Mouse (Mus musculus) heart, postnatal 14 days (tissue): Measurements from ENCODE around the gene Kif1a. TPM values are rescaled to one million over a fixed set of nuclear protein-coding genes. Genes with fewer than 3 reads are reported as not detected.
A peak's percentile ranks its signal among the peaks of the same experiment; 100 is the strongest.

Source experiments
- DNase-seq, 2 experiments: peaks; one replicate each; pipeline ENCODE4 v3.0.0; 2021 to 2022
- intact Hi-C: fragments of 180-260 bp; cut with DNase I; formaldehyde crosslinking; loops from one replicate; pipeline ENCODE4 v1.15.1; 2025
- total RNA-seq, 2 experiments: library from RNA; stranded (reverse); gene quantifications; 2 replicates each; pipeline ENCODE4 v1.2.3; 2021

Gene Kif1a
- total RNA-seq, 2 experiments from 2014 or later, result 1.7 to 2.6 TPM

- DNase-seq, result peak; percentile 9 to 21
- intact Hi-C loops, result no loop called here
Observed at GRCm38 (mm10) chr1:93100576-93101491, 917 bp downstream of the Kif1a start.

DNA sequence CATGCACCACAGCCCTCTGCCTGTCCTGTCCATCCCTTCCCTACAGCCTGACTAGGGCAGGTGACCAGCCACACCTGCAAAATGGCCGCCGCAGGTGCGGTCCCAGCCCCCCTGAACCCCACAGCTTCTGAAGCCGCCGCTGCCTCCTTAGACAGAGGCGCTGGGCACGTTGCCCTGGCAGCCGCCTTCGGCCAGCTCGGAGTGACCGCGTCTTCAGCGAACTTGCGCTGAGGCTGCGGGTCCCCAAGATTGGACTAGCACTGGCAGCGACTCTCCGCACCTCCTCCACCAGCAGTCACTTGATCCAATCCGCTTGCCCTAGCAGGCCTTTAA is 1.5 kb downstream of the Kif1a start:
- DNase-seq, result peak; percentile 9 to 37
- intact Hi-C loops, result no loop called here

DNA sequence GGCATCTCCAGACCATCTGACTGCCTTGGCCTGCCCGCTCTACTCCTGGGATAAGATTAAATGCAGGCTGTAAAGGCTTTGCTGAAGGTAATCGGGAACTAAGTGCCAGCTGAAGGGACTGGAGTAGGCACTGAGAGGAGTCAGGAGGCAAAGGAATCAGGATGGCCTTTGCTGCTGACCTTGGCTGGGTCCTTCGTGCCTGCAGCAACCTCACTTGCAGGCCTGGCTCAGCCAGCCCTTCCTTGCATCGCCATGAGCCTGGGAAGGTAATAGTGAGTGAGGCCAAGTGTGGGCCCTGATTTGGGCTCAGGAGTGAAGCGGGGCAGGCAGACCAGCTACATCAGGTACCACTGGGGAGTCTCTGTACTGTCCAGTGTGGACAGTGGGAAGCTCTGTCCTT is 2.8 kb downstream of the Kif1a start:
- intact Hi-C loops, result loop anchor here (2.0 kb wide), 1 partner anchor 20 kb away; no protein-coding TSS in a partner anchor
- no peak for DNase-seq

DNA sequence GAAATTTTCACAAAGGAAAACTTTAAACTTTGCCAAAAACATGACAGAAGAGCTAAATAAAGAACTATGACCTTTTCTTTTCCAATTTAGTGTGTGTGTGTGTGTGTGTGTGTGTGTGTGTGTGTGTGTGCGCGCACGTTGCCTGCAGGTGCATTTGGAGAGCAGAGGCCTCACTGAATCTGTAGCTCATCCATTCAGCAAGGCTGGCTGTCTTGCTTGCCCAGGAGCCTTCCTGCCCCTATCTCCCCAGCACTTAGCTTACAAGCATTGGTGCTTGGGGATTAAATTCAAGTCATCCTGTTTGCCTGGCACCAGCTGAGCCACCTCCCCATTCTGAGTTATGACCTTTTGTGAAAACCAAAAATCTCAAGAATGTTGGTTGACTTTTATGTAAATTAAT is 9.2 kb downstream of the Kif1a start:
- intact Hi-C loops, result no loop called here
- no peak for DNase-seq

- peak; percentile 44 to 60 for DNase-seq
- intact Hi-C loops, result no loop called here
Observed at GRCm38 (mm10) chr1:93085136-93085535, 16.6 kb downstream of the Kif1a start.

DNA sequence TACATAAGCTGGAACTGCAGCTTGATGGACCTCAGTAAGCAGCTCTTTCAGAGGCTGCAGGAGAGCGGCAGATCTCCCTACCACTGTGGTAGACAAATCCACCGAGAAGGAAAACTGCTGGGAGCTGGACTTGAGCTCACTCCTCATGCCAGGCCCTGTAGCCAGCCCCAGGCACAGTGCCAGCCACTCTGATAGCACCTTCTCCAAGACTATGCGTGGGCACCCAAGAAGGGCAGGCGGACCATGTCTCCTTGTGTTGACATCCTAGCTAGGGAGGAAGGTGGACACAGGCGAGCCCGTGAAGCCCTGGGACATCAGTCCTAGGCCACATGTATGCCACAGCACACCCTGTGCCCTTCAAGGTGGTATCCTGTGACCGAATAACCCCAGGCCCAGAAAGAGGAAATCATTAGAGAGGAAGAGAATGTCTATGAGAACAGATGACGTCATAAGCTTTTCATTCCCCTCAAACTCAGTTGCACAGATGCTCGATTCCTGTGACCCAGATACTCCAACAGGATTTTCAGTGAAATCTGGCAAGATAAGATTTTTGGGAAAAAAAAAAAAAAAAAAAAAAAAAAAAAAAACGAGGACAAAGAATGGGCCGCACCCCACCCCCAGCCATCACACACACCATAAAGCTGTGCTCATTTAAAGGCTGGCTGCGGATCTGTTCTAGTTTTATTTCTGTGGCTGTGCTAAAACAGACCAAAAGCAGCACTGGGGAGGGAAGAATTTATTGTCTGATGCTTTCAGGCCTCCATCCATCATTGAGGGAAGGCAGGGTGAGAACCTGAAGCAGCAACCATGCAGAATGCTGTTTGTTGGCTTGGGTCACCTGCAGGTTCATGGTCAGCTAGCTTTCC is 18.1 kb downstream of the Kif1a start:
- DNase-seq, result no peak
- intact Hi-C loops, result loop anchor here (5.0 kb wide), 1 partner anchor 71 kb away; no protein-coding TSS in a partner anchor

DNA sequence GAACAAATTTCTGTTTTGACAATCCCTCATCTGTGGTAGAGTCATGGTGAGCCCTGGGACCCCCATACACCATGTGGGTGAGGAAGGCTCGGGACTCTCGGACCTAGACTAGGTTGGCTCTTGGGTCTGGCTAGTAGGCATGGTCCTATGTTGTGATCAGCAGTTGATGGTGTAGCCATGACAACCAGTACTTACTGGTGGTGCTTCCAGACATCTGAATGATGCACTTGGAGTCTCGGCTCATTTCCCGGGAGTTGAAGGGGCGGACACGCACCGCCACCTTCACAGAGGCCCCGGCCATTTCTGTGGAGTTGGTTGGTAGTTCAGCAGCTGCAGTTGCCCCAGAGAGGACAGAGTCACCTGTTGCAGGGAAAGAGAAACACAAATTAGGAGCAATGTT is 19.6 kb downstream of the Kif1a start:
- intact Hi-C loops, result loop anchor here (5.0 kb wide), 1 partner anchor 70 kb away; no protein-coding TSS in a partner anchor
- DNase-seq, result no peak

GRCm38 (mm10) chr1:93080930-93081589 is 20.7 kb downstream of the Kif1a start:
- DNase-seq, result peak; percentile 44 to 57
- intact Hi-C loops, result loop anchor here (2.0 to 5.0 kb wide), 2 partner anchors 69 to 126 kb away; no protein-coding TSS in a partner anchor

- no peak for DNase-seq
- intact Hi-C loops, result loop anchor here (2.0 to 5.0 kb wide), 2 partner anchors 67 to 125 kb away; no protein-coding TSS in a partner anchor
Observed at GRCm38 (mm10) chr1:93079602-93080001, 22.1 kb downstream of the Kif1a start.

- intact Hi-C loops, result no loop called here
- peak in 1 of 2 experiments; percentile 33 for DNase-seq
Observed at GRCm38 (mm10) chr1:93072279-93072865, 29.4 kb downstream of the Kif1a start.

- DNase-seq, result no peak
- intact Hi-C loops, result no loop called here
Observed at GRCm38 (mm10) chr1:93071487-93071971, 30.2 kb downstream of the Kif1a start.

DNA sequence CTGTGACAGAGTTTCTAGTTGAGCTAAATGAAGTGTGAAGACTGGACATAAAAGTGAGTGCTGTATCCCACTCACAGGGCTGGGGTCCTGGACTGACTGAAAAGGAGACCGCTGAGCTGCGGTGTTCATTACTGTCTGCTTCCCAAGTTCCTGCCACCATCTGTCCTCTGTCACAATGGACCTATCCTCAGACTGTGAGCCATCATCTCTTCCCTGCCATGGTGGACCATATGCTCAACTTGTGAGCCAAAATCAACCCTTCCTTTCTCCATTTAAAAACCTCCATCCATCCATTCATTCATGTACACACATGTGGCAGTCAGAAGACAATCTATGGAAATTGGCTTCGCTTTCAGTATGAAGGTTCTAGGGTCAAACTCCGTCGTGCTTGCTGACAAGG is 30.9 kb downstream of the Kif1a start:
- no peak for DNase-seq
- intact Hi-C loops, result no loop called here

DNA sequence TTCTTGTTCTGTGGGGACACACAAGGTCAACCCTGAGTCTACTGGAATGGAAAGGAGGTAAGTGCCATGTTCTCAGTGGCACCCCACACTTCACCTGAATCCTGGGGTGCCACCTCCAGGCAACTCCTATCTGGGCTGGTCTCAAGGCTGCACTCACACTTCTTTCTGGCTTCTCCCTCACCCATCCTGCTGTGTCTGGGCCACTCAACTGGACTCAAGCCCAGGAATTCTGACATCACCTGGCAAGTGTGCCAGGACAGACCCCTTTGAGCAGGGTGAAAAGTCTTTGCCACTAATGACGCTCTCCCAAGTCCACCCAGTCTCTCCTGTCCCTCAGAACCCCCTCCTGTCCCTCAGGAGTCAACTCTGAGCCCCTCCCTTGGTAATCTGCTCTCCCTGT is 33.2 kb downstream of the Kif1a start:
- intact Hi-C loops, result no loop called here
- no peak for DNase-seq

DNA sequence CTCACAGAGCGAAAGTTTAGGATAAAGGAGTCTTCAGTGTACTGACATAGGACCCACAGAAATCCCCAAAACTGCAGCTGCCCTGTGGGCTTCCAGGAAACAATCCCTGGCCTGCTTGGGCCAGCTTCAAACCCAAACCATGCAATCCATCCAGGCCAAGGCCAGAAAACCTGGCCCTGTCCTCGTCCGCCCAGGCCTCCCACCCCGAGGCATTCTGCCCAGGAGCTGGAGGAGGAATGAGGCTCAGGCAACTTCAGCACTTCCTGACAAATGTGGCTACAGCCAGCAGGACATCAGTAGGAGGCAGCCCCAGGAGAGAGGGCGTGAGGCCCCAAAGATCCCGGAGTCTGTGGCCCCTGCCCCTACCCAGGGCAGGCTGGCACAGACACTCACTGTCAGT is 36.1 kb downstream of the Kif1a start:
- no peak for DNase-seq
- intact Hi-C loops, result no loop called here

- DNase-seq, result peak in 1 of 2 experiments; percentile 39
- intact Hi-C loops, result no loop called here
Observed at GRCm38 (mm10) chr1:93063694-93064093, 38.1 kb downstream of the Kif1a start.

DNA sequence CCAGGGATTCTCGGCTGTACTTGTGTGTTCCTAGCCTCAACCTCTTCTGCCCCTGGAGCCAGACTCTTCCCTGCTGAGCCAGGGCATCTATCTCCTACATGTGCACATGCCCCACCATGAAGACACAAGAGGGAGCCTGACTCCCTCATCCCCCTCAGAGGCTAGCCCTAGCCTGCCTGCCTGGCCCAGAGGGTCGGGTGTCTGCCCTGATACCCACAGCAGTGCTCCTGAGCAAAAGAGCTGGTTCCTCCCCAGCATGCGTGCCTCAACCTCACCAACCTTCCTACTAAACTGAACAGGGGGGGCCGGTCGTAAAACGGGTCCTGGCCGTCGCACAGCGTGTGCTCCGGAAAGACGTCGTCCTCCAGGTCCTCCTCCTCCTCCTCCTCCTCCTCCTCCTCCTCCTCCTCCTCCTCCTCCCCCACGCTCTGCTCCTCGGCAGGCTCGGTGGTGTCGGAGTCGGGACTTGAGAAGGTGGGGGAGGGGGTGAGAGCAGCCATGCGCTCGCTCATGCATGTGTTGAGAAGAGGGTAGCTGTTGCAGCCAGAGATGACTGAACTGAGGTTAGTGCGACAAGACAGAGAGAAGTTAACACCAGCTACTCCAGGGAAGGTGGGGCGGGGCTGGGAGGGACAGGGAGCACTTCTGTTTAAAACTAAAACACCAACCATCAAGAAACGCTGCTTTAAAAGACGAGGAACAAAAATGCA is 50.5 kb downstream of the Kif1a start:
- intact Hi-C loops, result no loop called here
- no peak for DNase-seq

DNA sequence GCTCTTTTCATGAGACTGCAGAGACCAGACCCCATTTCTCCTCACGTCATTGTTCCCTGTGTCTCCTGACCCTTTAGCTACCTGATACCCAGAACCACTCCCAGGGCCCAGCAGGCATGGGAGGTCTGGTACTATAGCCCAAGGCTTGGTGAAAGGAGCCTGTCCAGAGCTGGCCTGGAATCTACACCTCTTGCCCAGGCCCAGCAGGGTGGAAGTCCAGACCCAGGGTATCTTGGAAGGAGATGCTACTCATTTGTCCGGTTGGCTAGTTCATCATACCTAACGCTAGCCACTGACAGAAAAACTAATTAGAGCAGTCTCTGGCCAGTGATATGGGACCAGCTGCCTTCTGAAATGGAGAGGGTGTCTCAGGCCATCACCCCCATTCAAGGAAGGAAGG is 51.7 kb downstream of the Kif1a start:
- intact Hi-C loops, result no loop called here
- no peak for DNase-seq

GRCm38 (mm10) chr1:93046153-93046789 is 55.5 kb downstream of the Kif1a start:
- no peak for DNase-seq
- intact Hi-C loops, result no loop called here

DNA sequence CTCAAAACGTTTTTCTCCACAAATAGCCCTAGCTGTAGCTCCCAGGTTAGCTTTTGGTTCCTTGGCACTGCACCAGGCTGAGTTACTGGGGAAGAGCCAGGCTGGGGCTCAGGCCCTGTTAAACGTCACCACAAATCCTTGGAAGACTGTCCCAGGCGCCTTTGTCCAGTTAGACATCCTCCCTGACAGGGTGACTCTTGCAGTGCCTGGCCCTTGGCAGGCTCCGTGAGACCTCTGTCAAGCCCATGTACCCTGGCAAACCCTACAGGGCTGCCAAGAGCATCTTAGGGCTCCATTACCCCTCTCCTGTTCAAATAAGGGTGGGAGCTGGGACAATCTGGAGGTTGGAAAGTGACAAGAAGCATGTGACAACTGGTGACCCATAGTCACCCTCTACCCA is 65.8 kb downstream of the Kif1a start:
- intact Hi-C loops, result no loop called here
- no peak for DNase-seq
